Mouse (Mus musculus) E14TG2a.4 (cell line): Measurements from ENCODE around the gene Trp63.

Experiments
- CTCF ChIP-seq: conservative IDR thresholded peaks from 2 replicates; pipeline ENCODE4 v1.5.1; 2014; ENCODE audit warnings: low read length
- POU5F1 ChIP-seq: IDR thresholded peaks from 2 replicates; pipeline ENCODE4 v1.6.1; 2014; ENCODE audit warnings: low read length, borderline replicate concordance

GRCm38 (mm10) chr16:25723131-25723530 lies 39.6 kb downstream of the Trp63 start:
- TF ChIP-seq CTCF (no peak), POU5F1 (no peak)
